Mouse (Mus musculus): ENCODE measurements at regions not wholly inside any gene's neighbourhood (a gene's known extent, or its start where the extent isn't known, plus 50 kb on each side); places are given as distances from the start of the nearest gene placed in this dataset.

DNA sequence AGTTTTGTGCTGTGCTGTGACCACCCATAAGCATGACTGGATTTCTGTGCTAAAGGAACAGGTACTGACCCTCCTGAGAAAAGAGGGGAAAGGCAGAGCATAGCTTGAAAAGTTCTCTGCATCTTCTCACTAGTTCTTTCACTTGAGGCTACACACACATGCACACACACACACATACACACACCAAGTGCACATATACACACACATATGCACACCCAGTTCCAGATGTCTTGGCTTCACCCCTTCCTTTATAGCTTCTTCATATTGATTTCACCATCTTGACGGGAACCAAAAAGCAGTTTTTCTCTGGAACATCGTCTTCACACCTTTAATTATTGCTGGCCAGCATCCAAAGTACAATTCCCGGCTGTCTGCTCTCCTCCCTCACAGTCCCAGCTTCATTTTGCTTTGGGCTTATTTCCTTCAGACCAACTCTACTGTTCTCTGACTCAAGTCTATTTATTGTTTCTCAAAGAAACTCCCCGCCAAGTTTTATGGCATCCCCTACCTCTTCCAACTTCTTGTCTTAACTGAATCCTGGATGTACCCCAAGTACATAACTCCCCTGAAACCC is 160.2 kb upstream of the Ptgfr start:
- TF ChIP-seq CTCF (IDR thresholded peaks at IDR 0.05; ENCODE audit: control insufficient read depth, insufficient read depth, insufficient replicate concordance, low read depth, low read length) (no peak), POLR2A (IDR thresholded peaks at IDR 0.05; ENCODE audit: control insufficient read depth, low read depth, low read length) (no peak)
